ENCODE assay signal across 9 mouse cellular contexts in the genomic region with DNA sequence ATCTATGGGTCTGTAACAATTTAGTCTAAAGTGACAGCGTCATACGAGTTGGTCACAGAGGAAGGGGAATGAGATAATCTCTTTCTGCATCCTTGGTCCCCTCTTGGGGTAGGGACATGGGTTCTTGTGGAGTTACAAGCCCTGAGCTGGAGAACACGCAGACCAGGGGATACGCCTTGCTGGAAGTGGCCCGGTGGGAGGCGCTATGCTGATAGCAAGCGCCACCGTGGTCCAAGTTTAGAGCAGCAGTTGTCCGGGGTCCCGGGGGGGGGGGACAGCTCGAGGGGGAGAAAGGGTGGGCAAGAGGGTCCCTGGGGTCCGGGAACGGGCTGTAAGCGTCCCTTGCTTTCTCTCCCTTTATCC. TPM values are rescaled to one million over a fixed set of nuclear protein-coding genes. Genes with fewer than 3 reads are reported as not detected.
DNase-seq lines count a peak whose midpoint lies in the region; ATAC-seq lines count a peak whose summit lies in the region.
"Had no signal": no experiment of that assay in that cellular context is flagged by ENCODE, and none has a peak within 500 bp of the region (broad histone marks: within the 10 kb centered on the region; RNA-seq: fewer than 3 reads in every experiment).

No protein-coding gene starts in this region.

- H3K4me3 ChIP-seq in kidney, embryonic 14.5 days (ENCODE audit: low read length) = peak overlapping the region; percentile 51
- peak overlapping the region; percentile 74 for H3K4me3 ChIP-seq in lung, embryonic 15.5 days
- peak overlapping the region; percentile 81 for H3K4me3 ChIP-seq in stomach, embryonic 14.5 days (ENCODE audit: low read depth, low read length)

- H3K4me1 ChIP-seq in kidney, embryonic 14.5 days (ENCODE audit: control insufficient read depth, insufficient read depth, low read length) = no peaks in the 10 kb centered on the region
- peaks cover 28% of the 10 kb centered on the region for H3K4me1 ChIP-seq in lung, embryonic 15.5 days
- peaks cover 4% of the 10 kb centered on the region; the same call in 1 of the 2 replicates for H3K4me1 ChIP-seq in stomach, embryonic 14.5 days (ENCODE audit: control insufficient read depth, insufficient read depth, low read length)

- no peaks in the 10 kb centered on the region for H3K36me3 ChIP-seq in kidney, embryonic 14.5 days (ENCODE audit: control insufficient read depth, insufficient read depth, low read length)
- H3K36me3 ChIP-seq in lung, embryonic 15.5 days = no peaks in the 10 kb centered on the region
- H3K36me3 ChIP-seq in stomach, embryonic 14.5 days (ENCODE audit: control insufficient read depth, insufficient read depth, low read length) = no peaks in the 10 kb centered on the region

- intact Hi-C loops in left cerebral cortex, postnatal 14 days (cut with DNase I) = loop anchor here (5.0 kb wide), 1 partner anchor 60 kb away; no protein-coding TSS in a partner anchor
- intact Hi-C loops in left cerebral cortex, postnatal 36 days (cut with DNase I) = loop anchor here (2.0 kb wide), 1 partner anchor 58 kb away; no protein-coding TSS in a partner anchor

- H3K27me3 ChIP-seq in kidney, embryonic 14.5 days (ENCODE audit: control insufficient read depth, insufficient read depth, low read length) = no peaks in the 10 kb centered on the region
- no peaks in the 10 kb centered on the region for H3K27me3 ChIP-seq in lung, embryonic 15.5 days
- H3K27me3 ChIP-seq in stomach, embryonic 14.5 days (ENCODE audit: control insufficient read depth, insufficient read depth, low read length) = no peaks in the 10 kb centered on the region

- H3K9ac ChIP-seq in kidney, embryonic 14.5 days (ENCODE audit: low read depth, low read length) = peak overlapping the region; percentile 68
- peak overlapping the region; percentile 83 for H3K9ac ChIP-seq in lung, embryonic 15.5 days
- peak overlapping the region; percentile 83; the same call in 1 of the 2 replicates for H3K9ac ChIP-seq in stomach, embryonic 14.5 days (replicated peaks; ENCODE audit: low read depth, low read length)

- peak; percentile 49 to 57 for DNase-seq in left cerebral cortex, postnatal 14 days (ENCODE audit: low spot score in 2 of 2)
- DNase-seq in left cerebral cortex, postnatal 36 days (ENCODE audit: low spot score in 2 of 2) = no peak
- DNase-seq in cerebellum, adult 18-20 months = peak; percentile 59 to 64
- DNase-seq in gastrocnemius, postnatal 10 days = peak; percentile 58
- no peak for DNase-seq in urinary bladder, adult 2 months (ENCODE audit: low spot score)

- under 1% methylated on average over 12 of the region's 14 CpGs for WGBS in kidney, embryonic 14.5 days
- 2% methylated on average over 14 of the region's 14 CpGs for WGBS in lung, embryonic 15.5 days
- 2% methylated on average over 14 of the region's 14 CpGs for WGBS in stomach, embryonic 14.5 days

- H3K4me2 ChIP-seq in kidney, embryonic 14.5 days (replicated peaks; ENCODE audit: low read depth, low read length) = peak overlapping the region; percentile 41
- H3K4me2 ChIP-seq in lung, embryonic 15.5 days = peak overlapping the region; percentile 84
- H3K4me2 ChIP-seq in stomach, embryonic 14.5 days (replicated peaks; ENCODE audit: low read depth, low read length) = peak overlapping the region; percentile 50

- ATAC-seq in kidney, embryonic 14.5 days (ENCODE audit: low FRiP score, low TSS enrichment) = peak; percentile 81
- peak; percentile 61 for ATAC-seq in lung, embryonic 15.5 days (ENCODE audit: borderline replicate concordance, extremely low read depth, low FRiP score, low TSS enrichment)
- peak; percentile 43; the same call in 1 of the 2 replicates for ATAC-seq in stomach, embryonic 14.5 days (ENCODE audit: insufficient number of reproducible peaks, insufficient read depth, low FRiP score, low read depth)

- H3K9me3 ChIP-seq in kidney, embryonic 14.5 days (ENCODE audit: control insufficient read depth, low read length) = no peaks in the 10 kb centered on the region
- no peaks in the 10 kb centered on the region for H3K9me3 ChIP-seq in lung, embryonic 15.5 days
- no peaks in the 10 kb centered on the region for H3K9me3 ChIP-seq in stomach, embryonic 14.5 days (ENCODE audit: control insufficient read depth, low read depth, low read length)

- H3K27ac ChIP-seq in kidney, embryonic 14.5 days (ENCODE audit: low read depth, low read length) = no peak overlapping the region; the same call in 1 of the 2 replicates
- H3K27ac ChIP-seq in lung, embryonic 15.5 days = peak overlapping the region; percentile 90
- H3K27ac ChIP-seq in stomach, embryonic 14.5 days (ENCODE audit: low read length) = no peak overlapping the region

RNA-seq across cellular contexts. Expression of a gene that starts 51.7 kb away (rescaled TPM):
- 10 to 100 TPM; 62.1 to 77.0 TPM for total RNA-seq in left cerebral cortex, postnatal 14 days (2021)
- total RNA-seq in left cerebral cortex, postnatal 36 days (2021) = 10 to 100 TPM; 59.3 to 64.2 TPM
- 100 to 1,000 TPM; 127 to 132 TPM for total RNA-seq in gastrocnemius, postnatal 10 days (2021)
- polyA plus RNA-seq in kidney, embryonic 14.5 days (2014; fragmentation: Nextera tagmentation; extraction: Ambion mirVana) = 31.3 and 56.5 TPM in 2 replicates
- 107 and 117 TPM in 2 replicates for polyA plus RNA-seq in lung, embryonic 15.5 days (2015; fragmentation: Nextera tagmentation; extraction: Ambion mirVana)
- 68.6 and 75.8 TPM in 2 replicates for polyA plus RNA-seq in stomach, embryonic 14.5 days (2014; fragmentation: Nextera tagmentation; extraction: Ambion mirVana)
- 182 and 223 TPM in 2 replicates for polyA plus RNA-seq in urinary bladder, adult 2 months (2012; rRNA removed)
- total RNA-seq: common myeloid progenitor, adult 5-6 weeks had no signal

Comparison
In these comparisons a context has a peak if more than half of its experiments do, and no peak if none do; other contexts are left out.
1. DNase-seq: peak in left cerebral cortex, postnatal 14 days (2 of 2), cerebellum, adult 18-20 months (2 of 2) and gastrocnemius, postnatal 10 days (single experiment); none in left cerebral cortex, postnatal 36 days (0 of 2) and urinary bladder, adult 2 months (single experiment).
2. Peak in every context shown above with its lines, with median percentiles within 50 percentile points of each other: ATAC-seq, H3K4me2 ChIP-seq, H3K4me3 ChIP-seq and H3K9ac ChIP-seq.